Mouse (Mus musculus) CH12.LX (cell line): ENCODE data around the gene Rasgef1c. TPM values are rescaled to one million over a fixed set of nuclear protein-coding genes. Genes with fewer than 3 reads are reported as not detected.

Experiments used
- DNase-seq: peaks from one replicate; pipeline ENCODE4 v3.0.0-alpha.2; 2013; ENCODE audit errors: extremely low read depth
- H3K27ac ChIP-seq: 2 replicates; pipeline ENCODE4 v1.5.1; 2012; ENCODE audit warnings: low read depth, mild to moderate bottlenecking, control low read depth, moderate library complexity; ENCODE audit not compliant: insufficient read depth
- H3K27me3 ChIP-seq: replicated peaks from 2 replicates; pipeline ENCODE3; 2012; ENCODE audit warnings: inconsistent platforms
- H3K36me3 ChIP-seq, 2 experiments: replicated peaks in 1 of 2; 2 replicates each; pipeline versions ENCODE3 to v1.6.1; 2012; ENCODE audit warnings: inconsistent platforms in 1 of 2, low read length in 1 of 2, mild to moderate bottlenecking in 1 of 2, mixed read lengths in 1 of 2, moderate library complexity in 1 of 2; ENCODE audit not compliant: control insufficient read depth in 1 of 2, insufficient read depth in 1 of 2
- H3K4me1 ChIP-seq, 2 experiments: 2 replicates each; pipeline ENCODE4 v1.6.1; 2012; ENCODE audit warnings: inconsistent platforms in 1 of 2, moderate library complexity in 1 of 2; ENCODE audit not compliant: insufficient read depth in 2 of 2, control insufficient read depth in 1 of 2
- H3K4me2 ChIP-seq: 2 replicates; pipeline ENCODE4 v1.6.1; 2012; ENCODE audit warnings: low read depth, mild to moderate bottlenecking, control low read depth; ENCODE audit not compliant: poor library complexity, insufficient read depth, severe bottlenecking
- H3K4me3 ChIP-seq, 3 experiments: fragments of 150-350 bp in 1 of 3; sonication (generic) in 1 of 3; replicated peaks in 1 of 3; 2 replicates each; pipeline versions ENCODE3 to v1.5.1; 2011 to 2012; ENCODE audit warnings: low read depth in 2 of 3, low read length in 2 of 3, mild to moderate bottlenecking in 2 of 3, moderate library complexity in 2 of 3, control low read depth in 1 of 3, improper control_type of control experiment in 1 of 3, inconsistent platforms in 1 of 3, mixed read lengths in 1 of 3; ENCODE audit not compliant: poor library complexity in 1 of 3
- H3K79me2 ChIP-seq: replicated peaks from 2 replicates; pipeline ENCODE4 v1.6.1; 2012; ENCODE audit warnings: mild to moderate bottlenecking, moderate library complexity; ENCODE audit not compliant: control insufficient read depth, poor library complexity, insufficient read depth, severe bottlenecking; ENCODE audit errors: extremely low read depth
- H3K9ac ChIP-seq: 2 replicates; pipeline ENCODE4 v1.6.1; 2012; ENCODE audit warnings: low read depth, mild to moderate bottlenecking, control low read depth, moderate library complexity; ENCODE audit not compliant: insufficient read depth
- H3K9me3 ChIP-seq: replicated peaks from 2 replicates; pipeline ENCODE3; 2012; ENCODE audit warnings: low read length, inconsistent platforms, mixed read lengths
- BHLHE40 ChIP-seq: IDR thresholded peaks from 2 replicates; pipeline ENCODE4 v1.6.1; 2011; ENCODE audit warnings: mild to moderate bottlenecking, low read depth, low read length, improper control_type of control experiment
- CHD1 ChIP-seq: IDR thresholded peaks from 2 replicates; pipeline ENCODE4 v1.6.1; 2012; ENCODE audit warnings: low read depth, low read length, improper control_type of control experiment, inconsistent platforms
- CHD2 ChIP-seq: IDR thresholded peaks from 2 replicates; pipeline ENCODE4 v1.6.1; 2011; ENCODE audit warnings: low read length, improper control_type of control experiment
- CTCF ChIP-seq, 2 experiments: IDR thresholded peaks in 1 of 2; conservative IDR thresholded peaks in 1 of 2; 2 replicates each; pipeline ENCODE4 v1.5.1; 2011 to 2012; ENCODE audit warnings: low read depth in 2 of 2, low read length in 2 of 2, improper control_type of control experiment in 1 of 2, inconsistent platforms in 1 of 2, mild to moderate bottlenecking in 1 of 2, moderate library complexity in 1 of 2
- ETS1 ChIP-seq: conservative IDR thresholded peaks from 2 replicates; pipeline ENCODE4 v1.6.1; 2012; ENCODE audit warnings: low read depth, mild to moderate bottlenecking, inconsistent platforms, low read length, improper control_type of control experiment, moderate library complexity
- GABPA ChIP-seq: IDR thresholded peaks from 2 replicates; pipeline ENCODE4 v1.6.1; 2012; ENCODE audit warnings: low read depth, low read length, improper control_type of control experiment, inconsistent platforms; ENCODE audit not compliant: insufficient replicate concordance
- IRF4 ChIP-seq: IDR thresholded peaks from 2 replicates; pipeline ENCODE4 v1.6.1; 2014; ENCODE audit warnings: low read depth, mild to moderate bottlenecking, inconsistent platforms, low read length, improper control_type of control experiment
- JUN ChIP-seq: IDR thresholded peaks from 2 replicates; pipeline ENCODE4 v1.6.1; 2011; ENCODE audit warnings: low read depth, mild to moderate bottlenecking, low read length, improper control_type of control experiment, moderate library complexity; ENCODE audit not compliant: insufficient read depth
- MEF2A ChIP-seq: IDR thresholded peaks from 2 replicates; pipeline ENCODE4 v1.6.1; 2014; ENCODE audit warnings: low read depth, mild to moderate bottlenecking, inconsistent platforms, low read length, improper control_type of control experiment, borderline replicate concordance
- MXI1 ChIP-seq: IDR thresholded peaks from 2 replicates; pipeline ENCODE4 v1.6.1; 2011; ENCODE audit warnings: mild to moderate bottlenecking, low read depth, low read length, improper control_type of control experiment
- NELFE ChIP-seq: IDR thresholded peaks from 2 replicates; pipeline ENCODE4 v1.6.1; 2011; ENCODE audit warnings: low read depth, low read length, improper control_type of control experiment
- RAD21 ChIP-seq: IDR thresholded peaks from 2 replicates; pipeline ENCODE4 v1.6.1; 2011; ENCODE audit warnings: low read depth, mild to moderate bottlenecking, low read length, improper control_type of control experiment, moderate library complexity
- TCF12 ChIP-seq: IDR thresholded peaks from 2 replicates; pipeline ENCODE4 v1.6.1; 2014; ENCODE audit warnings: low read depth, mild to moderate bottlenecking, inconsistent platforms, low read length, improper control_type of control experiment
- dilution Hi-C: fragments of 300-500 bp; cut with MboI; formaldehyde crosslinking; loops from 2 replicates; pipeline ENCODE4 v1.14.3; 2020; ENCODE audit warnings: low sequenced_read_pairs; ENCODE audit not compliant: extremely low pct_unique_long_range_greater_than_20kb, extremely low pct_ligation_motif_present
- in situ Hi-C: fragments of 300-500 bp; cut with MboI; formaldehyde crosslinking; loops from 3 replicates; pipeline ENCODE4 v1.14.3; 2019; ENCODE audit warnings: low sequenced_read_pairs, low pct_ligation_motif_present, low pct_unique_long_range_greater_than_20kb, mixed read lengths
- polyA plus RNA-seq: library from polyadenylated mRNA; unstranded; fragments of >175 nt; gene quantifications from 2 replicates; pipeline ENCODE4 v1.2.1, GENCODE M21; 2012; ENCODE audit warnings: low read depth; ENCODE audit not compliant: insufficient read length
- total RNA-seq, 2 experiments: library from RNA; depleted of rRNA; stranded (reverse); fragments of 300-350 nt in 1 of 2; fragments of >200 nt in 1 of 2; gene quantifications; 2 replicates each; pipeline ENCODE4 v1.2.3; 2012 to 2014

Gene Rasgef1c
- total and polyA plus RNA-seq, 3 experiments, result not detected

GRCm38 (mm10) chr11:49861139-49861538 lies 40.5 kb upstream of the Rasgef1c start:
- dilution Hi-C loops, result no loop called here
- H3K79me2 ChIP-seq, result no peaks in the 10 kb centered on the region
- TF ChIP-seq JUN, result no peak
- TF ChIP-seq CHD2, result no peak
- TF ChIP-seq NELFE, result no peak
- no peak for TF ChIP-seq CHD1
- TF ChIP-seq BHLHE40, result no peak
- no peak for TF ChIP-seq ETS1
- TF ChIP-seq IRF4, result no peak
- TF ChIP-seq MXI1, result no peak
- TF ChIP-seq TCF12, result no peak
- TF ChIP-seq, all 38 proteins: peak for 0
- no peaks in the 10 kb centered on the region for H3K27me3 ChIP-seq
- no peaks in the 10 kb centered on the region for H3K9me3 ChIP-seq
- no peak for DNase-seq
- no peak overlapping the region for H3K27ac ChIP-seq
- H3K4me3 ChIP-seq, result no peak overlapping the region
- H3K36me3 ChIP-seq, result peaks cover 6 to 38% of the 10 kb centered on the region in 2 experiments
- H3K9ac ChIP-seq, result no peak overlapping the region
- in situ Hi-C loops, result loop anchor here (10.0 kb wide), 1 partner anchor 206 kb away; no protein-coding TSS in a partner anchor
- H3K4me2 ChIP-seq, result no peak overlapping the region
- H3K4me1 ChIP-seq, result peaks cover 2 to 12% of the 10 kb centered on the region in 2 experiments; a peak in 2 of 4 replicates

- Histone ChIP-seq H3K36me3 (peaks cover 11 to 42% of the 10 kb centered on the region in 2 experiments), H3K4me3 (no peak overlapping the region), H3K9ac (no peak overlapping the region), H3K79me2 (no peaks in the 10 kb centered on the region), H3K27me3 (no peaks in the 10 kb centered on the region), H3K27ac (no peak overlapping the region), H3K9me3 (no peaks in the 10 kb centered on the region), H3K4me2 (no peak overlapping the region), H3K4me1 (peaks cover 2 to 7% of the 10 kb centered on the region in 2 experiments; a peak in 2 of 4 replicates)
- dilution Hi-C loops (no loop called here), in situ Hi-C loops (loop anchor here (10.0 kb wide), 1 partner anchor 209 kb away; no protein-coding TSS in a partner anchor)
- no peak for DNase-seq
- no peak for TF ChIP-seq IRF4
- TF ChIP-seq TCF12, result no peak
- TF ChIP-seq GABPA, result no peak
- no peak for TF ChIP-seq RAD21
- no peak for TF ChIP-seq CTCF (conservative IDR thresholded peaks at IDR 0.05 in 1 of 2, IDR thresholded peaks at IDR 0.05 in 1 of 2; ENCODE audit: low read depth in 2 of 2, low read length in 2 of 2)
Measured at GRCm38 (mm10) chr11:49863926-49864325, 37.7 kb upstream of the Rasgef1c start.

GRCm38 (mm10) chr11:49867320-49867719 lies 34.3 kb upstream of the Rasgef1c start:
- H3K9me3 ChIP-seq, result no peaks in the 10 kb centered on the region
- in situ Hi-C loops, result loop anchor here (5.0 to 10.0 kb wide), 2 partner anchors 135 to 213 kb away; no protein-coding TSS in a partner anchor
- TF ChIP-seq MEF2A, result no peak
- no peak overlapping the region for H3K9ac ChIP-seq
- no peaks in the 10 kb centered on the region for H3K79me2 ChIP-seq
- no peak for DNase-seq
- no peaks in the 10 kb centered on the region for H3K27me3 ChIP-seq
- H3K4me3 ChIP-seq, result no peak overlapping the region
- H3K4me2 ChIP-seq, result no peak overlapping the region
- H3K27ac ChIP-seq, result no peak overlapping the region
- peaks cover 24 to 64% of the 10 kb centered on the region in 2 experiments for H3K36me3 ChIP-seq
- dilution Hi-C loops, result no loop called here
- H3K4me1 ChIP-seq, result peaks cover 2 to 8% of the 10 kb centered on the region in 2 experiments
